Mouse (Mus musculus): ENCODE data around the gene Slc16a12. TPM values are rescaled to one million over a fixed set of nuclear protein-coding genes. Genes with fewer than 3 reads are reported as not detected.

Gene Slc16a12
- polyA plus RNA-seq, 1 experiment = 0.33 TPM

DNA sequence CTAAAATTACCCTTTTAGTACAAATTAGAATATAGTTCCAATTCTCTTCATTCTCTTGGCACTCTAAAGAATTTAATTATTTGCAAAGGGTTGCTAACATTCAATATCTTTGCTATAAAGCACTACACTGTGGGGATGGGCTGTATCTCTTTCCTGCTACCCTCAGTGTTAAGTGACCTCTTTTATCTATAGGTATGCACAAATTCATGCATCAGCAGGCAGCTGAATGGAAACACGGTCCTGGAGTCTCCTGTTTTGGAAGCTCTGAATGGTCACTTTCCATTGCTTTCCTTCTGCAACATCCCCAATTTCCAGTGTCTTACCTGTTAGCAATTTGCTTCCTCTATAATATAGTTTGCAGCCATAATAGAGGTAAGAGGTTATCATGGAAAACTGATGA, 48.2 kb downstream of the Slc16a12 start:
- no peak for TF ChIP-seq POLR2A (IDR thresholded peaks at IDR 0.05; ENCODE audit: control insufficient read depth, low read depth, low read length)
- no peak for TF ChIP-seq CTCF (IDR thresholded peaks at IDR 0.05; ENCODE audit: control insufficient read depth, insufficient read depth, insufficient replicate concordance, low read depth, low read length)
- Histone ChIP-seq H3K4me1 (ENCODE audit: control insufficient read depth, insufficient read depth, low read length) (no peaks in the 10 kb centered on the region), H3K36me3 (ENCODE audit: control insufficient read depth, insufficient read depth, low read length) (no peaks in the 10 kb centered on the region), H3K27ac (ENCODE audit: control insufficient read depth, insufficient read depth, low read depth, low read length) (no peak overlapping the region), H3K4me3 (ENCODE audit: control insufficient read depth, low read depth, low read length) (no peak overlapping the region), H3K27me3 (ENCODE audit: control insufficient read depth, insufficient read depth, low read length) (no peaks in the 10 kb centered on the region)

DNA sequence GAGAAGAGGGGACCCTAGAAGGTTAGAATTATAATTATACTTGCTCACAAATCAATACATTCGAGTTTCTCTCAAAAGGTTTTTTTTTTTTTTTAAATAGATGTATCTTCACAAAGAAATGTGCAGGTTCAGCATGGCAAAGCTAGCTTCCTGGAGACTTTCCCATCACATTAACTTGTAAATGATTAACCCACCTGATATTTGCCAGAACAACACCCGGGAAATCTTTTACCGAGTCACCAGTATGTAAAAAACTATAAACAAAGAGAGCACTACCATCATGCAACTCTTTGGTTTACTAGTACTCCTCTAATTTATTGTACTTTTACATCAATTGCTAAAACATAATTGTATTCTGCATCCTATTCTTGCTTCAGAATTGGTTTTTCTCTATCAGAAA, 48.7 kb downstream of the Slc16a12 start:
- H3K4me1 ChIP-seq (ENCODE audit: control insufficient read depth, insufficient read depth, low read length) = no peaks in the 10 kb centered on the region
- no peaks in the 10 kb centered on the region for H3K36me3 ChIP-seq (ENCODE audit: control insufficient read depth, insufficient read depth, low read length)
- H3K27me3 ChIP-seq (ENCODE audit: control insufficient read depth, insufficient read depth, low read length) = no peaks in the 10 kb centered on the region
- H3K27ac ChIP-seq (ENCODE audit: control insufficient read depth, insufficient read depth, low read depth, low read length) = no peak overlapping the region
- H3K4me3 ChIP-seq (ENCODE audit: control insufficient read depth, low read depth, low read length) = no peak overlapping the region
- TF ChIP-seq POLR2A (IDR thresholded peaks at IDR 0.05; ENCODE audit: control insufficient read depth, low read depth, low read length) = no peak
- no peak for TF ChIP-seq CTCF (IDR thresholded peaks at IDR 0.05; ENCODE audit: control insufficient read depth, insufficient read depth, insufficient replicate concordance, low read depth, low read length)

DNA sequence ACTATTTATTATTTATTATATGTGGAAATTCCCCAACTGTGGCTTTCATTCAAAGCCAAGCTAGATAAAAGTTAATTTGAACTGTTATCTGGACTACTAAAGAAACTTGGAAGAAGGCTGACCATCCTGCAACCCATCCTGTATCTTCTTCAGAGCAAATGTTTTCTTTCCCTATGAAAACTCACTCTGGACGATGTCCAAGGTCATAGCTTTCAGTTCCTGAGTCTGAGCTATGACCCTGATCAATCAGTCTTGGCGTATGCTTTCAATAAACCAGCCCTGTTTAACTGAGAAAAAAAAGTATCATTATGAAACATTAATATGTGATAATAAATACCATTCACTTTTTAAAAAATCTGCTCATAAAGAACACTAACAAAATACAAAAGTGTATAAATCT, 49.6 kb downstream of the Slc16a12 start:
- no peak overlapping the region for H3K4me3 ChIP-seq (ENCODE audit: control insufficient read depth, low read depth, low read length)
- no peak overlapping the region for H3K27ac ChIP-seq (ENCODE audit: control insufficient read depth, insufficient read depth, low read depth, low read length)
- no peak for TF ChIP-seq POLR2A (IDR thresholded peaks at IDR 0.05; ENCODE audit: control insufficient read depth, low read depth, low read length)
- no peak for TF ChIP-seq CTCF (IDR thresholded peaks at IDR 0.05; ENCODE audit: control insufficient read depth, insufficient read depth, insufficient replicate concordance, low read depth, low read length)
- H3K27me3 ChIP-seq (ENCODE audit: control insufficient read depth, insufficient read depth, low read length) = no peaks in the 10 kb centered on the region
- H3K4me1 ChIP-seq (ENCODE audit: control insufficient read depth, insufficient read depth, low read length) = no peaks in the 10 kb centered on the region
- no peaks in the 10 kb centered on the region for H3K36me3 ChIP-seq (ENCODE audit: control insufficient read depth, insufficient read depth, low read length)

DNA sequence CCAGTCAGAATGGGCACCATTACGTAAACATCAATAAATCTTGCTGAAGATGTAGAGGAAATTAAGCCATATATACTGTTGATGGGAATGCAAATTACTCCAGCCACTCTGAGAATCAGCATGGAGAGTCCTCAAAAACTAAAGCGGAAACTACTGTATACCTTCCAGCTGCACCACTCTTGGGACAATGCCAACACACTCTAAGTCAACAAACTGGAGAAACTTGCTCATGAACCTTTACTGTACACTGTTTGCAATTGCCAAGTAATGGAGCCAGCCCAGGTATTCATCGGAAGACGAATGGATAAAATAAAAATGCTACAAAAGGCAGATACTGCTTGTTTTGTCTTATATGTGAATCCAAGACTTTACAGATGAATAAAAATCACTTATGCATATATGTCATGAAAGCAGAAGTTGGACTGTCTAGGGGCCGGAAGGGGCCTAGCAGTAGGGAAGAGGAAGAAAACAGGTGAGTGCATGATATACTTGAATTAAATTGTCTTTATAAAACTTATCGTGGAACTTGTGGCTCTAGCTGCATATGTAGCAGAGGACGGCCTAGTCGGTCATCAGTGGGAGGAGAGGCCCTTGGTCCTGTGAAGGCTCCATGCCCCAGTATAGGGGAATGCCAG, 50.6 kb downstream of the Slc16a12 start:
- no peak for TF ChIP-seq CTCF (IDR thresholded peaks at IDR 0.05; ENCODE audit: control insufficient read depth, insufficient read depth, insufficient replicate concordance, low read depth, low read length)
- TF ChIP-seq POLR2A (IDR thresholded peaks at IDR 0.05; ENCODE audit: control insufficient read depth, low read depth, low read length) = no peak
- Histone ChIP-seq H3K27ac (ENCODE audit: control insufficient read depth, insufficient read depth, low read depth, low read length) (no peak overlapping the region), H3K36me3 (ENCODE audit: control insufficient read depth, insufficient read depth, low read length) (no peaks in the 10 kb centered on the region), H3K27me3 (ENCODE audit: control insufficient read depth, insufficient read depth, low read length) (no peaks in the 10 kb centered on the region), H3K4me3 (ENCODE audit: control insufficient read depth, low read depth, low read length) (no peak overlapping the region), H3K4me1 (ENCODE audit: control insufficient read depth, insufficient read depth, low read length) (no peaks in the 10 kb centered on the region)

DNA sequence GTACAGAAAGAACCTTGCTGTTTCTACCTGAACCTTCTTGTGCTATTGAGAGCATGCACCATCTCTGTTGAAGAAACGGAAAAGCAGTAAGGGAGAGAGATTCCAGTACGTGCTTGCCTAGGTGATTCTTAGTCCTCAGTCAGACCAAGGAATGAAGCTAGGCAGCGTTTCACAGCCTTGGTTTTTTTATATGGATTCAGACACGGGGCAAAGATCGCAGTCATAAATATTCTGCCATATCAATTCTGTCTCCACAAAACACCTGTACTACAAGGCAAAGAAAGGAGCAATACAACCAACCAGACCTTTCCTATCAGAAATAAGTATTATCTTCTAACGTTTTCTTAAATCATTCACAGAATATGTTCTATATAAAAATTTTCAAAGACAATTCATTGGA, 55.7 kb downstream of the Slc16a12 start:
- no peak overlapping the region for H3K4me3 ChIP-seq (ENCODE audit: control insufficient read depth, low read depth, low read length)
- no peak overlapping the region for H3K27ac ChIP-seq (ENCODE audit: control insufficient read depth, insufficient read depth, low read depth, low read length)
- no peaks in the 10 kb centered on the region for H3K27me3 ChIP-seq (ENCODE audit: control insufficient read depth, insufficient read depth, low read length)
- no peaks in the 10 kb centered on the region for H3K36me3 ChIP-seq (ENCODE audit: control insufficient read depth, insufficient read depth, low read length)
- TF ChIP-seq POLR2A (IDR thresholded peaks at IDR 0.05; ENCODE audit: control insufficient read depth, low read depth, low read length) = no peak
- no peak for TF ChIP-seq CTCF (IDR thresholded peaks at IDR 0.05; ENCODE audit: control insufficient read depth, insufficient read depth, insufficient replicate concordance, low read depth, low read length)
- H3K4me1 ChIP-seq (ENCODE audit: control insufficient read depth, insufficient read depth, low read length) = no peaks in the 10 kb centered on the region

DNA sequence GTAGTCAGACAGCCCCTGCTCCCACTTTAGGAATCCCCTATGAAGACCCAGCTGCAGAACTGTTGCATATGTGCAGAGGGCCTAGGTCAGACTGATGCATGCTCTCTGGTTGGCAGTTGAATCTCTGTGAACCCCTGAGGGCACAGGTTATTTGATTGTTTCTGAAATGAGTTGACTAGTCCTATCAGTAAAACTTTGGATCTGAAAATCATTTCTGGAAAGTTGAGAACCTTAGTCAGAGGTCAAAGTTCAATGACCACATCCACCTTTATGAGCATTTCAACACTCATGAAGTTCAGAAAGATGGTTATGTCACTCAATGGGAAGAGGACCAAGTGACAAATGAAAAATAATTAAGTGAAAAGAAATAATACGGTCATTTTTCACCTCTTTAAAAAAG, 61.6 kb downstream of the Slc16a12 start:
- Histone ChIP-seq H3K27ac (ENCODE audit: control insufficient read depth, insufficient read depth, low read depth, low read length) (no peak overlapping the region), H3K36me3 (ENCODE audit: control insufficient read depth, insufficient read depth, low read length) (no peaks in the 10 kb centered on the region), H3K27me3 (ENCODE audit: control insufficient read depth, insufficient read depth, low read length) (no peaks in the 10 kb centered on the region), H3K4me3 (ENCODE audit: control insufficient read depth, low read depth, low read length) (no peak overlapping the region), H3K4me1 (ENCODE audit: control insufficient read depth, insufficient read depth, low read length) (no peaks in the 10 kb centered on the region)
- TF ChIP-seq CTCF (IDR thresholded peaks at IDR 0.05; ENCODE audit: control insufficient read depth, insufficient read depth, insufficient replicate concordance, low read depth, low read length) = no peak
- no peak for TF ChIP-seq POLR2A (IDR thresholded peaks at IDR 0.05; ENCODE audit: control insufficient read depth, low read depth, low read length)

DNA sequence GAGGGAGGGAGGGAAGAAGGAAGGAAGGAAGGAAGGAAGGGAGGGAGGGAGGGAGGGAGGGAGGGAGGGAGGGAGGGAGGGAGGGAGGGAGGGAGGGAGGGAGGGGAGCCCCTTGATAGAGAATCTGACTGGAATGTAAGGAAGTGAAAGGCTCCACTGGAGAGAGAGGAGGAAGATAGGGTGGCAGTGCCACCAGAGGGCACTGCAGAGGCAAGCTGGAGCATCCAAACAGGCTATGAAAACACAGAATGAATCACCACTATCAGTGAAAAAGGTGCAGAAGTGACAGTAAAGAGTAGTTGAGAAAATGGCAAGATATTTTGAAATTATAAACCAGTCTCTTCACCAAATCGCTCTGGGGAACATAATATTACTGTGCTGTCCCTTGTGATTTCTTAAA, 62.2 kb downstream of the Slc16a12 start:
- Histone ChIP-seq H3K4me3 (ENCODE audit: control insufficient read depth, low read depth, low read length) (no peak overlapping the region), H3K36me3 (ENCODE audit: control insufficient read depth, insufficient read depth, low read length) (no peaks in the 10 kb centered on the region), H3K27ac (ENCODE audit: control insufficient read depth, insufficient read depth, low read depth, low read length) (no peak overlapping the region), H3K27me3 (ENCODE audit: control insufficient read depth, insufficient read depth, low read length) (no peaks in the 10 kb centered on the region), H3K4me1 (ENCODE audit: control insufficient read depth, insufficient read depth, low read length) (no peaks in the 10 kb centered on the region)
- TF ChIP-seq POLR2A (IDR thresholded peaks at IDR 0.05; ENCODE audit: control insufficient read depth, low read depth, low read length) (no peak), CTCF (IDR thresholded peaks at IDR 0.05; ENCODE audit: control insufficient read depth, insufficient read depth, insufficient replicate concordance, low read depth, low read length) (peak; percentile 57; the same call in 1 of the 2 replicates)
